Mouse (Mus musculus) myocyte (in vitro differentiated cells): ENCODE data around the gene Sytl3. TPM values are rescaled to one million over a fixed set of nuclear protein-coding genes. Genes with fewer than 3 reads are reported as not detected.

Experiments
- H3K27me3 ChIP-seq: one replicate; pipeline ENCODE4 v1.6.1; 2011; ENCODE audit not compliant: control insufficient read depth, insufficient read depth, insufficient read length
- H3K36me3 ChIP-seq: one replicate; pipeline ENCODE4 v1.6.1; 2011; ENCODE audit not compliant: control insufficient read depth, insufficient read depth
- H3K4me2 ChIP-seq: one replicate; pipeline ENCODE4 v1.6.1; 2011; ENCODE audit warnings: low read depth, control low read depth
- H3K4me3 ChIP-seq: one replicate; pipeline ENCODE4 v1.5.1; 2011; ENCODE audit warnings: mild to moderate bottlenecking, control low read depth, moderate library complexity
- H3K79me2 ChIP-seq: one replicate; pipeline ENCODE4 v1.6.1; 2011; ENCODE audit not compliant: control insufficient read depth, insufficient read depth
- H3ac ChIP-seq: one replicate; pipeline ENCODE4 v1.6.1; 2011; ENCODE audit not compliant: control insufficient read depth, insufficient read length
- CEBPB ChIP-seq: IDR thresholded peaks from 2 replicates; pipeline ENCODE4 v1.6.1; 2011; ENCODE audit warnings: mild to moderate bottlenecking, moderate library complexity; ENCODE audit not compliant: poor library complexity, insufficient read depth, severe bottlenecking
- E2F4 ChIP-seq: IDR thresholded peaks from one replicate; pipeline ENCODE4 v1.6.1; 2011; ENCODE audit warnings: mild to moderate bottlenecking, control low read depth, moderate library complexity; ENCODE audit not compliant: insufficient read depth
- MAX ChIP-seq: IDR thresholded peaks from one replicate; pipeline ENCODE4 v1.6.1; 2011; ENCODE audit warnings: low read depth, mild to moderate bottlenecking, control low read depth
- MYOD1 ChIP-seq, 3 experiments: IDR thresholded peaks; one replicate each; pipeline ENCODE4 v1.6.1; 2011; ENCODE audit warnings: control low read depth in 2 of 3, low read depth in 2 of 3, mild to moderate bottlenecking in 2 of 3, moderate library complexity in 1 of 3; ENCODE audit not compliant: insufficient read length in 2 of 3, control insufficient read depth in 1 of 3
- MYOG ChIP-seq, 3 experiments: IDR thresholded peaks; one replicate each; pipeline ENCODE4 v1.6.1; 2011; ENCODE audit warnings: control low read depth in 2 of 3, low read depth in 2 of 3, mild to moderate bottlenecking in 2 of 3; ENCODE audit not compliant: insufficient read length in 2 of 3, control insufficient read depth in 1 of 3, insufficient read depth in 1 of 3
- POLR2A ChIP-seq: IDR thresholded peaks from one replicate; pipeline ENCODE4 v1.6.1; 2011; ENCODE audit warnings: low read depth, mild to moderate bottlenecking, control low read depth, moderate library complexity; ENCODE audit not compliant: insufficient read length
- POLR2AphosphoS2 ChIP-seq: IDR thresholded peaks from one replicate; pipeline ENCODE4 v1.6.1; 2011; ENCODE audit warnings: low read depth, control low read depth; ENCODE audit not compliant: insufficient read length
- REST ChIP-seq: IDR thresholded peaks from one replicate; pipeline ENCODE4 v1.6.1; 2011; ENCODE audit warnings: mild to moderate bottlenecking, control low read depth, moderate library complexity; ENCODE audit not compliant: insufficient read depth, insufficient read length
- SRF ChIP-seq: IDR thresholded peaks from one replicate; pipeline ENCODE4 v1.6.1; 2011; ENCODE audit warnings: low read depth; ENCODE audit not compliant: control insufficient read depth, insufficient read length
- TCF12 ChIP-seq: IDR thresholded peaks from one replicate; pipeline ENCODE4 v1.6.1; 2011; ENCODE audit warnings: mild to moderate bottlenecking, control low read depth; ENCODE audit not compliant: poor library complexity, insufficient read depth, severe bottlenecking
- TCF3 ChIP-seq: IDR thresholded peaks from one replicate; pipeline ENCODE4 v1.6.1; 2011; ENCODE audit warnings: low read depth, control low read depth; ENCODE audit not compliant: insufficient read length
- USF1 ChIP-seq: IDR thresholded peaks from one replicate; pipeline ENCODE4 v1.6.1; 2011; ENCODE audit warnings: low read depth, mild to moderate bottlenecking, control low read depth, moderate library complexity
- polyA plus RNA-seq: library from polyadenylated mRNA; unstranded; fragments of >200 nt; fragmentation: generic; extraction: Trizol; gene quantifications from one replicate; pipeline ENCODE4 v1.2.1, GENCODE M21; 2012; ENCODE audit warnings: missing spikeins

Gene Sytl3
- polyA plus RNA-seq, 1 experiment, result not detected

DNA sequence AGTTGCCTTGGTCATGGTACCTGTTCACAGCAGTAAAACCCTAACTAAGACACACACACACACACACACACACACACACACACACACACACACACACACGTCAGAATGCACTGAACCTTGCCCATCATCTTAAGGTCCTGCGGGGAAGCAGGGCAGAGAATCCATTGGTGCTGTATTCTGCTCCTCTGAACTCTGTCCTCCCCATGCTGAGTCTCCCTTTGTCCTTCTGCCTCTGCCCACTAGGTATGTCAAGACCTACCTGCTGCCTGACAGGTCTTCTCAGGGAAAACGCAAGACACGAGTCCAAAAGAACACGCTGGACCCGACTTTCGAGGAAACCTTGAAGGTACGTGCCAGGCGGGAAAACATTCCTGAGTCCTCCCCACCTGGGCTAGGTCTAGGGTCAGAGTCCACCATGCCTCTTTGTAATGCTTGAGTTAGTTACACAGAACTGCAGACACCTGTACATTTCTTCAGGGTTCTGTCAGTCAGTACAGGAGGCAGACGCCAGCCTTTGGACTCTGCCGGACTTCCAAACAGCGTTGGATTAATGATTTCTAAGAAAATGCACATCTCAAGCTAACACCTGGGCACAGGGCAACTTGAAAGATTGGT, 69.2 kb downstream of the Sytl3 start:
- no peaks in the 10 kb centered on the region for H3K79me2 ChIP-seq
- no peak for TF ChIP-seq MAX
- TF ChIP-seq POLR2A, result no peak
- TF ChIP-seq USF1, result no peak
- no peak for TF ChIP-seq TCF3
- no peak for TF ChIP-seq E2F4
- TF ChIP-seq POLR2AphosphoS2, result no peak

GRCm38 (mm10) chr17:6729244-6729742, 70.4 kb downstream of the Sytl3 start:
- Histone ChIP-seq H3K4me2 (no peak overlapping the region), H3K4me3 (no peak overlapping the region), H3K27me3 (no peaks in the 10 kb centered on the region), H3K36me3 (no peaks in the 10 kb centered on the region), H3K79me2 (no peaks in the 10 kb centered on the region), H3ac (no peak overlapping the region)
- TF ChIP-seq E2F4, result no peak
- no peak for TF ChIP-seq USF1
- TF ChIP-seq TCF12, result no peak
- no peak for TF ChIP-seq CEBPB
- no peak for TF ChIP-seq REST
- no peak for TF ChIP-seq POLR2AphosphoS2
- TF ChIP-seq MYOG (IDR thresholded peaks at IDR 0.05; ENCODE audit: control insufficient read depth in 1 of 3, insufficient read depth in 1 of 3, insufficient read length in 2 of 3, low read depth in 2 of 3), result no peak
- no peak for TF ChIP-seq POLR2A
- no peak for TF ChIP-seq MAX

More for the DNA sequence above, 69.2 kb downstream of the Sytl3 start:
- H3K4me3 ChIP-seq, result no peak overlapping the region
- no peaks in the 10 kb centered on the region for H3K36me3 ChIP-seq
- H3ac ChIP-seq, result no peak overlapping the region
- H3K4me2 ChIP-seq, result no peak overlapping the region
- H3K27me3 ChIP-seq, result no peaks in the 10 kb centered on the region

DNA sequence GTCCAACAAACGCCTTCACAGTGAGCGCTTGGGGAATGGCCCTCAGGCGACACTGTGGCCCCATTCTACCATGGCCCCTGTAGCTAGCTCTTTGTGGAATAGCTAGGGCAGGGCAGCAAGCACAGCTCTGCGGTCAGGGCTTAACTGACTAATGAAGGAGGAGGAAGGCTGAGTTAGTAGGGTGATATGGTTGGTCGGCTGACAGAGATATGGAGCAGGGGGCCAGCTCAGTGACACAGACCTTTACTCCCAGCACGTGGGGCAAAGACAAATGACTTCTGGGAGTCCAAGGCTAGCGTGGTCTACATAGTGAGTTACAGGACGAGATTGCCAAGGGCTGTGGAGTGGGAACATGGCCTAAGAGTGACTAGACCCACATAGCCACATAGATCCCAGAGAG, 72.2 kb downstream of the Sytl3 start:
- no peaks in the 10 kb centered on the region for H3K36me3 ChIP-seq
- TF ChIP-seq REST (no peak), TCF12 (no peak), TCF3 (no peak), MAX (no peak), CEBPB (no peak), MYOD1 (IDR thresholded peaks at IDR 0.05; ENCODE audit: control insufficient read depth in 1 of 3, insufficient read length in 2 of 3, low read depth in 2 of 3) (no peak), MYOG (IDR thresholded peaks at IDR 0.05; ENCODE audit: control insufficient read depth in 1 of 3, insufficient read depth in 1 of 3, insufficient read length in 2 of 3, low read depth in 2 of 3) (no peak), E2F4 (no peak), USF1 (no peak), POLR2AphosphoS2 (no peak), SRF (no peak), POLR2A (no peak)
- no peaks in the 10 kb centered on the region for H3K79me2 ChIP-seq
- no peak overlapping the region for H3ac ChIP-seq
- H3K4me2 ChIP-seq, result no peak overlapping the region
- H3K27me3 ChIP-seq, result no peaks in the 10 kb centered on the region
- H3K4me3 ChIP-seq, result no peak overlapping the region

- TF ChIP-seq CEBPB (no peak), SRF (no peak), POLR2AphosphoS2 (no peak), MAX (no peak)
- Histone ChIP-seq H3K4me3 (no peak overlapping the region), H3K36me3 (no peaks in the 10 kb centered on the region), H3K4me2 (no peak overlapping the region), H3K27me3 (no peaks in the 10 kb centered on the region), H3K79me2 (no peaks in the 10 kb centered on the region), H3ac (no peak overlapping the region)
Observed at GRCm38 (mm10) chr17:6731634-6732033, 72.7 kb downstream of the Sytl3 start.

DNA sequence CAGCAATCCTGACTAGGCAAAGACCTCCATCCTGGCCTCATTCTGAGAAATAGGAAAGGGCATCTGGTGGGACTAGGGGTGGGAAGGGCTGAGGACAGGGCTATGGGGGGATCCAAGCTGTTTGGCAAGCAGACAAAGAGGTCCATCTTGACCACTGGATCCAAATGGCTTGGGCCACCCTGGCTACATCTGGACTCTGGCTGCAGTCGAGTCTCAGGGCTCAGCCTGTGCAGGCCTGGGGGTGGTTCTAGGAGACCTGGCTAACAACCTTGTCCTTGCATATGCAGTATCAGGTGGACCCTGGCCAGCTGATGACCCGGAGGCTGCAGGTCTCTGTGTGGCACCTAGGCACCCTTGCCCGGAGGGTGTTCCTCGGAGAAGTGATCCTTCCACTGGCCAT, 73.8 kb downstream of the Sytl3 start:
- no peaks in the 10 kb centered on the region for H3K27me3 ChIP-seq
- H3ac ChIP-seq, result no peak overlapping the region
- no peak overlapping the region for H3K4me3 ChIP-seq
- H3K79me2 ChIP-seq, result no peaks in the 10 kb centered on the region
- H3K4me2 ChIP-seq, result no peak overlapping the region
- TF ChIP-seq POLR2A (no peak), MYOG (IDR thresholded peaks at IDR 0.05; ENCODE audit: control insufficient read depth in 1 of 3, insufficient read depth in 1 of 3, insufficient read length in 2 of 3, low read depth in 2 of 3) (no peak), USF1 (no peak), CEBPB (no peak)
- no peaks in the 10 kb centered on the region for H3K36me3 ChIP-seq
